Mouse (Mus musculus) erythroblast, embryonic 14.5 days (primary cell): ENCODE results near the gene Clec4g.

Experiments
- GATA1 ChIP-seq: IDR thresholded peaks from 2 replicates; pipeline ENCODE4 v1.6.1; 2012; ENCODE audit warnings: low read length, inconsistent platforms, mixed read lengths
- TAL1 ChIP-seq: IDR thresholded peaks from 3 replicates; pipeline ENCODE4 v1.6.1; 2012; ENCODE audit warnings: low read length, inconsistent platforms, mixed read lengths

DNA sequence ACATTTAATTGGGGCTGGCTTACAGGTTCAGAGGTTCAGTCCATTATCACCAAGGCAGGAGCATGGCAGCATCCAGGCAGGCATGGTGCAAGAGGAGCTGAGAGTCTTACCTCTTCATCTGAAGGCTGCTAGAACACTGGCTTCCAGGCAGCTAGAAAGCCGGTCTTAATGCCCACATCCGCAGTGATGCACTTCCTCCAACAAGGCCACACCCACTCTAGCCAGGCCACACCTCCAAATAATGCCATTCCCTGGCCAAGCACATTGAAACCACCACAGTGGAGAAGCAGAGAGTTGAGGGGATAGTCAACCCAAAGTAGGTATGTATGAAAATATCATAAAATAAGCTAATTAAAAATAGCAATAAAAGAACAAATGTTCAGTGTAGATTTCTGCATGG, 50.1 kb downstream of the Clec4g start:
- TF ChIP-seq GATA1 (no peak), TAL1 (no peak)
